Mouse (Mus musculus) gastrocnemius, adult 8-10 months (tissue): Measurements from ENCODE around the gene Pebp1. TPM values are rescaled to one million over a fixed set of nuclear protein-coding genes. Genes with fewer than 3 reads are reported as not detected.
"Not testable (repeated sequence)": the region's sequence is repeated elsewhere in the genome, so short reads cannot be mapped to it uniquely, and the experiment has no call there.

Experiments
- DNase-seq, 2 experiments: peaks; one replicate each; pipeline ENCODE4 v3.0.0; 2022; ENCODE audit warnings: low spot score in 2 of 2
- total RNA-seq, 4 experiments: library from RNA; stranded (reverse); gene quantifications; 2 replicates each; pipeline ENCODE4 v1.2.4; 2022

Pebp1 gene
- 100 to 1,000 TPM; 366 to 419 (median 400) TPM for total RNA-seq

GRCm38 (mm10) chr5:117286831-117287822, at the start of gene Pebp1:
Pebp1 (minus strand) TSS chr5:117287625.
- DNase-seq = peak; percentile 89 to 93

- DNase-seq = no peak
These were observed 43.0 kb upstream of the Pebp1 start for GRCm38 (mm10) chr5:117330457-117330856.

- no peak for DNase-seq
These were observed 39.0 kb upstream of the Pebp1 start for GRCm38 (mm10) chr5:117326408-117326807.

- no peak for DNase-seq
These were observed 36.3 kb upstream of the Pebp1 start for GRCm38 (mm10) chr5:117323751-117324150.

GRCm38 (mm10) chr5:117318741-117319629, 31.6 kb upstream of the Pebp1 start, which contains the start of gene Vsig10:
Vsig10 (plus strand) TSS chr5:117319083.
- peak; percentile 60 to 71 for DNase-seq

GRCm38 (mm10) chr5:117314587-117315428, 27.4 kb upstream of the Pebp1 start:
- DNase-seq = no peak

- no peak for DNase-seq
These were observed 26.5 kb upstream of the Pebp1 start for GRCm38 (mm10) chr5:117313909-117314308.

- DNase-seq = peak; percentile 45 to 50
These were observed 26.0 kb upstream of the Pebp1 start for GRCm38 (mm10) chr5:117313420-117313819.

GRCm38 (mm10) chr5:117307699-117308098, 20.3 kb upstream of the Pebp1 start:
- peak; percentile 41 to 46 for DNase-seq

- no peak for DNase-seq
These were observed 19.4 kb upstream of the Pebp1 start for GRCm38 (mm10) chr5:117306826-117307225.

GRCm38 (mm10) chr5:117305754-117306153, 18.3 kb upstream of the Pebp1 start:
- no peak for DNase-seq

- peak; percentile 59 to 68 for DNase-seq
These were observed 17.5 kb upstream of the Pebp1 start for GRCm38 (mm10) chr5:117304947-117305346.

GRCm38 (mm10) chr5:117303691-117304579, 16.5 kb upstream of the Pebp1 start:
- no peak for DNase-seq

GRCm38 (mm10) chr5:117302899-117303298, 15.5 kb upstream of the Pebp1 start:
- no peak for DNase-seq

- no peak for DNase-seq
These were observed 7.6 kb upstream of the Pebp1 start for GRCm38 (mm10) chr5:117295011-117295410.

- DNase-seq = not testable (repeated sequence)
These were observed 6.4 kb upstream of the Pebp1 start for GRCm38 (mm10) chr5:117293776-117294175.

GRCm38 (mm10) chr5:117292547-117292946, 5.1 kb upstream of the Pebp1 start:
- DNase-seq = no peak

- no peak for DNase-seq
These were observed 3.9 kb upstream of the Pebp1 start for GRCm38 (mm10) chr5:117291312-117291711.

- DNase-seq = no peak
These were observed 2.7 kb upstream of the Pebp1 start for GRCm38 (mm10) chr5:117290081-117290480.

- no peak for DNase-seq
These were observed 2.2 kb upstream of the Pebp1 start for GRCm38 (mm10) chr5:117289646-117290045.
